Mouse (Mus musculus): ENCODE measurements around the gene Tnni1. TPM values are rescaled to one million over a fixed set of nuclear protein-coding genes. Genes with fewer than 3 reads are reported as not detected.

Tnni1 gene
- total RNA-seq, 1 experiment, result 1.1 TPM

DNA sequence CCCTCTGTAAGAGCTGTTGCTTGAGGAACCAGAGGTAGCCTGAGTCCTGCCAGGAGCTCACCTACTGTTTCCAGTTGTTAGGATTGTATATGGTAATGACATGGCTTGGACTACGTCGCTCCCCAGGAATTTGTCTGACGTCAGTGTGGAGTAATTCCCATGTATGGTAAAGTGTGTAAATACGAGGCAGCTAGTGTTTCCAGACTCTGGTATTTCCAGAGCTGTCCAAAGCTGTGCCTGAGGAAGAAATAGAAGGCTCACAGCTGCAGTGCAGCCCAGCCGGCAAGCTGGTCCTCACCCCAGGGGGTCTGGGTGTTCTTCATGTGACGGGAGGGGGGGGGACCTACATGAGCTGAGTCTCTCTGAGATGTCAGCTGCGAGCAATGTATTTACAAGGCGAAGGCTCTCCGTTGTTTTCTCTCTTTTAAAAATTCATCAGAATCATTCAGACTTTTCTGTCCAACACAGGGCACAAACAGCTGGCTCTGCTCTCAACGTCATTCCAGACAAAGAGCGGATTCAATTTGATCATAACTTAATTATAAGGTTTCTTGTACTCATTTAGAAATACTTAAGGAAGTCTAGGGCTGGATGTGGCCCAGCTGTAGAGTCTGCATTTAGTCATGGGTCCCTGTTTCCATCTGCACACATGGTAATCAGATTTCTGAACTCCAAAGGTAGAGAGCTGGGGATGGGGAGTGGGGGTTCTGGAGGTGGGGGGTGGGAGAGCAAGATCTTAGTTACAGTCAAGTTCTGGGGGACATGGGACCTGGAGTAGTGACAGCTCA is 47.1 kb upstream of the Tnni1 start:
- in situ Hi-C loops (cut with MboI; ENCODE audit: low sequenced_read_pairs in 2 of 2, unreplicated experiment in 2 of 2), result no loop called here
- Histone ChIP-seq H3K9me3 (ENCODE audit: control insufficient read depth, insufficient read depth, low read depth, low read length) (no peaks in the 10 kb centered on the region), H3K36me3 (ENCODE audit: control insufficient read depth, insufficient read depth, low read length, poor library complexity, severe bottlenecking) (no peaks in the 10 kb centered on the region), H3K4me1 (ENCODE audit: control insufficient read depth in 2 of 2, insufficient read depth in 2 of 2, low read length in 2 of 2, poor library complexity in 1 of 2) (peaks cover 2 to 31% of the 10 kb centered on the region in 2 experiments; a peak in 3 of 4 replicates), H3K9ac (ENCODE audit: insufficient read depth, low read depth, low read length, poor library complexity, severe bottlenecking) (no peak overlapping the region), H3K4me3 (ENCODE audit: insufficient read depth in 1 of 2, low read depth in 1 of 2, low read length in 2 of 2, poor library complexity in 1 of 2, severe bottlenecking in 1 of 2) (no peak overlapping the region), H3K27ac (ENCODE audit: insufficient read depth, low read depth, low read length, poor library complexity, severe bottlenecking) (no peak overlapping the region)
- DNase-seq (ENCODE audit: low read depth, low spot score), result no peak
- TF ChIP-seq HCFC1 (IDR thresholded peaks at IDR 0.05; ENCODE audit: borderline replicate concordance, insufficient read depth, low read length) (no peak), ZNF384 (IDR thresholded peaks at IDR 0.05; ENCODE audit: low read depth, low read length) (no peak), MAFK (IDR thresholded peaks at IDR 0.05; ENCODE audit: insufficient read depth, low read depth, low read length) (no peak)

DNA sequence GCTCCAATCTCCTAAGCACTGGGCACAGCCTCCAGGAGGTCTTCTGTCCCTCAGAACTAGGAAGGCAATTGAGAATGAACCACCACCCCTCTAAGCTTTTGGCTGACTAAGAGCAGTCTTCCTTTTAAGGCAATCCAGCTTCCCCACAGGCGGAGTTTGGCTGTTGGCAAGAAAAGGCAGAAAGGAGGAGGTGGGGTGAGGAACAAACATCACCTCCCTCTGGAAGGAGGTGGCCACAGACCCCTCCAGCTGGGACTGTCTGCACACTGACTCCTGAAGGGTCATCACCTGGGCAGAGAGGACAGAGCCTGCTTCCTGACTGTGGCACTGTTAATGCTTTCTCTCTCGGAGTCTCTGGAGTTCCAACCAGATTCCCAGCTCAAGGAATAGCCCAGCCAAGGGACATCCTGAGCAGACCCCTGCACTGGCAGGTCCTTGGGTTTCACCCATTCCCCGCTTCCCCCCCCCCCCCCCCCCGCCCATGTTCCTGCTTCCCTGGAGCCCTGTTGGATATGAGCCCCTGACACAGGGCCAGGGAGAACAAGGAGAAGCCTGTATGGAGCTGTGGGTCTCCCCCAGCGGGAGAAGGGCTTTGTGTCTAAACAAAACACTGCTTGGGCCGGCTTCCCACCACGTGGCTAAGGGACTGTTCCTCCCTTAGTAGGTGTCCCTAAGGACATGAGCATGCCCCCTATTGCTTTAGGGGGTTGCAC is 44.9 kb upstream of the Tnni1 start:
- H3K27ac ChIP-seq (ENCODE audit: insufficient read depth, low read depth, low read length, poor library complexity, severe bottlenecking), result no peak overlapping the region
- H3K9me3 ChIP-seq (ENCODE audit: control insufficient read depth, insufficient read depth, low read depth, low read length), result no peaks in the 10 kb centered on the region
- no peaks in the 10 kb centered on the region for H3K36me3 ChIP-seq (ENCODE audit: control insufficient read depth, insufficient read depth, low read length, poor library complexity, severe bottlenecking)
- no peak for DNase-seq (ENCODE audit: low read depth, low spot score)
- peaks cover 2 to 31% of the 10 kb centered on the region in 2 experiments; a peak in 3 of 4 replicates for H3K4me1 ChIP-seq (ENCODE audit: control insufficient read depth in 2 of 2, insufficient read depth in 2 of 2, low read length in 2 of 2, poor library complexity in 1 of 2)
- no peak overlapping the region for H3K9ac ChIP-seq (ENCODE audit: insufficient read depth, low read depth, low read length, poor library complexity, severe bottlenecking)
- no peak overlapping the region for H3K4me3 ChIP-seq (ENCODE audit: insufficient read depth in 1 of 2, low read depth in 1 of 2, low read length in 2 of 2, poor library complexity in 1 of 2, severe bottlenecking in 1 of 2)
- in situ Hi-C loops (cut with MboI; ENCODE audit: low sequenced_read_pairs in 2 of 2, unreplicated experiment in 2 of 2), result no loop called here
- no peak for TF ChIP-seq MAFK (IDR thresholded peaks at IDR 0.05; ENCODE audit: insufficient read depth, low read depth, low read length)
- TF ChIP-seq HCFC1 (IDR thresholded peaks at IDR 0.05; ENCODE audit: borderline replicate concordance, insufficient read depth, low read length), result no peak
- no peak for TF ChIP-seq ZC3H11A (IDR thresholded peaks at IDR 0.05; ENCODE audit: borderline replicate concordance, low read depth, low read length)
- TF ChIP-seq CHD2 (IDR thresholded peaks at IDR 0.05; ENCODE audit: low read depth, low read length), result no peak
- no peak for TF ChIP-seq ZNF384 (IDR thresholded peaks at IDR 0.05; ENCODE audit: low read depth, low read length)

DNA sequence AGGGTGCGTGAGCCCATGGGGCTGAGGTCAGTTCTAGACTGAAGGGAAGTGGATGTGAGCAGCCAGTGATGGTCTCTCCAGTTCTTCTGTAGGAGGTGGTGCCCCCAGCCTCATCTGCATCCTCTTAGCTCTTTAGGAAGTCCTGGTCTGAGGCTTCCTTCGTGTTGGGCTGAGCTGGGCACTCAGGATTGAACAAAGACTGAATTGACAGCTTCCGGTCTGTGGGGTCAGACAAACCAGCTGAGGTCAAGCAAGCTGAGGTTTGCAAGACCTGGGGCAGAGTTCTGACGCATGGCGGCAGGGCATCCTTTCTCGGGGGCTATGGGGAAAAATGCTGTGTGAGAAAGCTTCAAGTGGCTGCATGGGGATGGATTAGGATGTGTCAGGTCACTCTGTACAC is 43.8 kb upstream of the Tnni1 start:
- no peak overlapping the region for H3K27ac ChIP-seq (ENCODE audit: insufficient read depth, low read depth, low read length, poor library complexity, severe bottlenecking)
- no peak for DNase-seq (ENCODE audit: low read depth, low spot score)

DNA sequence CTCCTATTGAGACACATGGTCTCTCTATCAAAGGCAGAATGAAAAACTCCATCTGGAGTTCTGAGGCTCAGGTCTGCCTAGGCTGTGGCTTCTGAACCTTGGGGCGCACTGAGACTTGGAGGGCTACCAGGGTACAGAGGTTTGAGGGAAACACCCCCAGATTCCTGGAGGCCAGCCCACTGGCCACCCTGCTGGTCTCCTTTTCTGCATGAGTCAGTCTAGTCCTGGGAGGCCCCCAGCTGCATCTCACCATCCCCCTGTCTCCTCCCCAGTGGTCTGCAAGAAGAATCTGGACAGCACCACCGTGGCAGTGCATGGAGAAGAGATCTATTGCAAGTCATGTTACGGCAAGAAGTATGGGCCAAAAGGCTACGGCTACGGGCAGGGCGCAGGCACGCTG is 34.2 kb upstream of the Tnni1 start:
- no peak for TF ChIP-seq MAFK (IDR thresholded peaks at IDR 0.05; ENCODE audit: insufficient read depth, low read depth, low read length)
- no peak for TF ChIP-seq HCFC1 (IDR thresholded peaks at IDR 0.05; ENCODE audit: borderline replicate concordance, insufficient read depth, low read length)
- no peak for TF ChIP-seq ZC3H11A (IDR thresholded peaks at IDR 0.05; ENCODE audit: borderline replicate concordance, low read depth, low read length)
- TF ChIP-seq ZNF384 (IDR thresholded peaks at IDR 0.05; ENCODE audit: low read depth, low read length), result no peak
- TF ChIP-seq CHD2 (IDR thresholded peaks at IDR 0.05; ENCODE audit: low read depth, low read length), result no peak
- no peak overlapping the region for H3K9ac ChIP-seq (ENCODE audit: insufficient read depth, low read depth, low read length, poor library complexity, severe bottlenecking)
- no peak overlapping the region for H3K27ac ChIP-seq (ENCODE audit: insufficient read depth, low read depth, low read length, poor library complexity, severe bottlenecking)
- H3K4me1 ChIP-seq (ENCODE audit: control insufficient read depth in 2 of 2, insufficient read depth in 2 of 2, low read length in 2 of 2, poor library complexity in 1 of 2), result no peaks in the 10 kb centered on the region
- no peak overlapping the region for H3K4me3 ChIP-seq (ENCODE audit: insufficient read depth in 1 of 2, low read depth in 1 of 2, low read length in 2 of 2, poor library complexity in 1 of 2, severe bottlenecking in 1 of 2)
- H3K9me3 ChIP-seq (ENCODE audit: control insufficient read depth, insufficient read depth, low read depth, low read length), result no peaks in the 10 kb centered on the region
- no peak for DNase-seq (ENCODE audit: low read depth, low spot score)
- in situ Hi-C loops (cut with MboI; ENCODE audit: low sequenced_read_pairs in 2 of 2, unreplicated experiment in 2 of 2), result no loop called here
- peaks cover 4% of the 10 kb centered on the region; the same call in 1 of the 2 replicates for H3K36me3 ChIP-seq (ENCODE audit: control insufficient read depth, insufficient read depth, low read length, poor library complexity, severe bottlenecking)

More for the DNA sequence above, 43.8 kb upstream of the Tnni1 start:
- no peak overlapping the region for H3K9ac ChIP-seq (ENCODE audit: insufficient read depth, low read depth, low read length, poor library complexity, severe bottlenecking)
- TF ChIP-seq HCFC1 (IDR thresholded peaks at IDR 0.05; ENCODE audit: borderline replicate concordance, insufficient read depth, low read length), result no peak
- no peaks in the 10 kb centered on the region for H3K9me3 ChIP-seq (ENCODE audit: control insufficient read depth, insufficient read depth, low read depth, low read length)
- in situ Hi-C loops (cut with MboI; ENCODE audit: low sequenced_read_pairs in 2 of 2, unreplicated experiment in 2 of 2), result no loop called here
- no peak overlapping the region for H3K4me3 ChIP-seq (ENCODE audit: insufficient read depth in 1 of 2, low read depth in 1 of 2, low read length in 2 of 2, poor library complexity in 1 of 2, severe bottlenecking in 1 of 2)
- H3K36me3 ChIP-seq (ENCODE audit: control insufficient read depth, insufficient read depth, low read length, poor library complexity, severe bottlenecking), result no peaks in the 10 kb centered on the region
- H3K4me1 ChIP-seq (ENCODE audit: control insufficient read depth in 2 of 2, insufficient read depth in 2 of 2, low read length in 2 of 2, poor library complexity in 1 of 2), result peaks cover 2 to 23% of the 10 kb centered on the region in 2 experiments; a peak in 3 of 4 replicates
